Mouse (Mus musculus) heart, postnatal 10 days (tissue): ENCODE results near the gene Timp1. TPM values are rescaled to one million over a fixed set of nuclear protein-coding genes. Genes with fewer than 3 reads are reported as not detected.

Source experiments
- DNase-seq, 2 experiments: peaks; one replicate each; pipeline ENCODE4 v3.0.0; 2021
- intact Hi-C: fragments of 180-260 bp; cut with DNase I; formaldehyde crosslinking; loops from one replicate; pipeline ENCODE4 v1.15.1; 2025
- total RNA-seq, 2 experiments: library from RNA; stranded (reverse); gene quantifications; 2 replicates each; pipeline ENCODE4 v1.2.3; 2021

Timp1 gene
- total RNA-seq = 10 to 100 TPM; 15.4 to 16.4 TPM

- intact Hi-C loops = no loop called here
- peak; percentile 63 to 66 for DNase-seq
These were observed at the start of gene Timp1 for GRCm38 (mm10) chrX:20869962-20870513. Timp1 (plus strand) TSS chrX:20870166.

GRCm38 (mm10) chrX:20828934-20829333, 41.0 kb upstream of the Timp1 start:
- intact Hi-C loops = loop anchor here (1.0 kb wide), 1 partner anchor 117 kb away; no protein-coding TSS in a partner anchor
- DNase-seq = peak; percentile 69 to 72

- intact Hi-C loops = loop anchor here (5.0 kb wide), 1 partner anchor 100 kb away; no protein-coding TSS in a partner anchor
- DNase-seq = no peak
These were observed 22.7 kb upstream of the Timp1 start for GRCm38 (mm10) chrX:20847232-20847631.

GRCm38 (mm10) chrX:20847816-20848215, 22.1 kb upstream of the Timp1 start:
- DNase-seq = no peak
- intact Hi-C loops = loop anchor here (5.0 kb wide), 1 partner anchor 99 kb away; no protein-coding TSS in a partner anchor

- peak; percentile 94 to 96 for DNase-seq
- intact Hi-C loops = loop anchor here (5.0 kb wide), 1 partner anchor 99 kb away; no protein-coding TSS in a partner anchor
These were observed 21.5 kb upstream of the Timp1 start for GRCm38 (mm10) chrX:20848256-20848984.

GRCm38 (mm10) chrX:20853794-20854193, 16.2 kb upstream of the Timp1 start:
- intact Hi-C loops = loop anchor here (10.0 kb wide), 1 partner anchor 169 kb away; the partner anchor contains the start of gene Cdk16
- no peak for DNase-seq

- intact Hi-C loops = no loop called here
- no peak for DNase-seq
These were observed 8.4 kb upstream of the Timp1 start for GRCm38 (mm10) chrX:20861453-20862104.

- intact Hi-C loops = no loop called here
- DNase-seq = peak; percentile 43 to 47
These were observed 7.6 kb upstream of the Timp1 start for GRCm38 (mm10) chrX:20862105-20863065.

GRCm38 (mm10) chrX:20863161-20864101, 6.5 kb upstream of the Timp1 start:
- DNase-seq = peak; percentile 31 to 35
- intact Hi-C loops = no loop called here

- intact Hi-C loops = no loop called here
- DNase-seq = no peak
These were observed 1.9 kb upstream of the Timp1 start for GRCm38 (mm10) chrX:20868091-20868490.

GRCm38 (mm10) chrX:20869203-20869602, 763 bp upstream of the Timp1 start:
- no peak for DNase-seq
- intact Hi-C loops = no loop called here

- no peak for DNase-seq
- intact Hi-C loops = no loop called here
These were observed 3.0 kb downstream of the Timp1 start for GRCm38 (mm10) chrX:20872928-20873500.

- no peak for DNase-seq
- intact Hi-C loops = no loop called here
These were observed 5.3 kb downstream of the Timp1 start for GRCm38 (mm10) chrX:20875241-20875640.

GRCm38 (mm10) chrX:20910074-20910473, 40.1 kb downstream of the Timp1 start:
- no peak for DNase-seq
- intact Hi-C loops = no loop called here

GRCm38 (mm10) chrX:20913726-20914125, 43.8 kb downstream of the Timp1 start:
- DNase-seq = no peak
- intact Hi-C loops = no loop called here

- intact Hi-C loops = no loop called here
These were observed 45.1 kb downstream of the Timp1 start for GRCm38 (mm10) chrX:20915075-20915474.

GRCm38 (mm10) chrX:20920249-20920843, 50.4 kb downstream of the Timp1 start:
- intact Hi-C loops = no loop called here
- DNase-seq = no peak

More at GRCm38 (mm10) chrX:20915075-20915474, 45.1 kb downstream of the Timp1 start:
- no peak for DNase-seq

- peak; percentile 76 for DNase-seq
- intact Hi-C loops = no loop called here
These were observed 50.9 kb downstream of the Timp1 start, which contains the start of gene Syn1 for GRCm38 (mm10) chrX:20920844-20921364. Syn1 (minus strand) TSS chrX:20921004.
